Mouse (Mus musculus) thymus, adult 2 months (tissue): ENCODE data around the gene Nphp3.

ENCODE experiments used
- CTCF ChIP-seq: fragments of 200-500 bp; IDR thresholded peaks from 2 replicates; pipeline ENCODE4 v1.5.1; 2012; ENCODE audit warnings: mild to moderate bottlenecking, control low read depth, low read length, moderate library complexity, borderline replicate concordance; ENCODE audit not compliant: control insufficient read depth, poor library complexity, insufficient read depth; ENCODE audit errors: extremely low read depth
- POLR2A ChIP-seq: fragments of 200-500 bp; IDR thresholded peaks from 2 replicates; pipeline ENCODE4 v1.6.1; 2012; ENCODE audit warnings: mild to moderate bottlenecking, low read length, control low read depth, moderate library complexity; ENCODE audit not compliant: control insufficient read depth, poor library complexity, insufficient read depth; ENCODE audit errors: extremely low read depth

- TF ChIP-seq CTCF, result no peak
- TF ChIP-seq POLR2A, result no peak
Measured at GRCm38 (mm10) chr9:104062430-104063243, 60.3 kb downstream of the Nphp3 start, which contains the start of gene Uba5.
